Mouse (Mus musculus) heart, adult 2 months (tissue): Measurements from ENCODE around the gene Krt8.

Experiments used
- CTCF ChIP-seq: fragments of 200-600 bp; IDR thresholded peaks from 2 replicates; pipeline ENCODE4 v1.8.1; 2022; ENCODE audit warnings: antibody characterized with exemption, mild to moderate bottlenecking, moderate library complexity
- POLR2A ChIP-seq: fragments of 200-500 bp; IDR thresholded peaks from 2 replicates; pipeline ENCODE4 v1.6.1; 2011; ENCODE audit warnings: mild to moderate bottlenecking, low read depth, low read length, control low read depth; ENCODE audit not compliant: insufficient read depth

DNA sequence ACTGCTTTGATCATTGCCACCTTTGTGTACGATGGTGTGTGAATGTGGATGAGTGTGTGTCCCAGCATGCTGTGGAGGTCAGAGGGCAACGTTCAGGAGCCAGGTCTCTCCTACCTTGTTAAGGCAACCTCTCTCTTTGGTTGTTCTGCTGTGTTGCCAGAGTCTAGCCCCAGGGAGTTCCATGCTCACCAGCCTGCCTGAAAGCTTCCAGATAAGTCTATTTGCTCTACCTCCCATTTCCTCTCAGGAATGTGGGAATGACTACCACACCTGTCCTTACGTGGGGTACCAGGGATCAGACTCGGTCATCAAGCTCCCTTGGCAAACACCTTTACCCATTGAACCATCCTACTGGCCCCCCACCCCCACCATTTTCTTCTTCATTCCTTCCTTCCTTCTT lies 36.0 kb upstream of the Krt8 start:
- TF ChIP-seq POLR2A, result no peak
- TF ChIP-seq CTCF, result no peak
